Mouse (Mus musculus) gastrocnemius, adult 8-10 months (tissue): ENCODE measurements around the gene Gprasp2. TPM values are rescaled to one million over a fixed set of nuclear protein-coding genes. Genes with fewer than 3 reads are reported as not detected.
A peak's percentile ranks its signal among the peaks of the same experiment; 100 is the strongest.
"Not testable (repeated sequence)": the region's sequence is repeated elsewhere in the genome, so short reads cannot be mapped to it uniquely, and the experiment has no call there.

Experiments used
- DNase-seq, 2 experiments: peaks; one replicate each; pipeline ENCODE4 v3.0.0; 2022; ENCODE audit warnings: low spot score in 2 of 2
- total RNA-seq, 4 experiments: library from RNA; stranded (reverse); gene quantifications; 2 replicates each; pipeline ENCODE4 v1.2.4; 2022

Gene Gprasp2
- total RNA-seq: 1 to 10 TPM in 3 of 4 experiments, under 1 TPM in 1; 0.76 to 2.5 (median 1.9) TPM

- DNase-seq: not testable (repeated sequence)
Measured at GRCm38 (mm10) chrX:135838521-135839360, at the start of gene Gprasp2. TSS of gene Gprasp2 (plus strand) at chrX:135839034.

GRCm38 (mm10) chrX:135791536-135791935 is 47.3 kb upstream of the Gprasp2 start:
- DNase-seq: no peak

GRCm38 (mm10) chrX:135792326-135792725 is 46.5 kb upstream of the Gprasp2 start:
- DNase-seq: no peak

GRCm38 (mm10) chrX:135795591-135796304 is 43.1 kb upstream of the Gprasp2 start:
- not testable (repeated sequence) for DNase-seq

- DNase-seq: not testable (repeated sequence)
Measured at GRCm38 (mm10) chrX:135796305-135797211, 42.3 kb upstream of the Gprasp2 start.

- DNase-seq: peak in 1 of 2 experiments; percentile 11
Measured at GRCm38 (mm10) chrX:135797212-135797644, 41.6 kb upstream of the Gprasp2 start, which contains the start of gene Bhlhb9. TSS of gene Bhlhb9 (plus strand) at chrX:135797594.

- no peak for DNase-seq
Measured at GRCm38 (mm10) chrX:135804149-135804548, 34.7 kb upstream of the Gprasp2 start.

GRCm38 (mm10) chrX:135805780-135806179 is 33.1 kb upstream of the Gprasp2 start:
- DNase-seq: no peak

GRCm38 (mm10) chrX:135835896-135836295 is 2.9 kb upstream of the Gprasp2 start:
- DNase-seq: not testable (repeated sequence)

GRCm38 (mm10) chrX:135837896-135838295 is 938 bp upstream of the Gprasp2 start:
- DNase-seq: no peak

- not testable (repeated sequence) for DNase-seq
Measured at GRCm38 (mm10) chrX:135839397-135840391, 860 bp downstream of the Gprasp2 start.

GRCm38 (mm10) chrX:135866806-135867205 is 28.0 kb downstream of the Gprasp2 start:
- not testable (repeated sequence) for DNase-seq

GRCm38 (mm10) chrX:135876679-135877078 is 37.8 kb downstream of the Gprasp2 start:
- DNase-seq: no peak

GRCm38 (mm10) chrX:135879626-135880025 is 40.8 kb downstream of the Gprasp2 start:
- DNase-seq: no peak

GRCm38 (mm10) chrX:135885411-135886233 is 46.8 kb downstream of the Gprasp2 start:
- peak; percentile 2 to 23 for DNase-seq

GRCm38 (mm10) chrX:135886234-135886585 is 47.4 kb downstream of the Gprasp2 start:
- DNase-seq: no peak
